Mouse (Mus musculus): ENCODE measurements around the gene Mdga1. TPM values are rescaled to one million over a fixed set of nuclear protein-coding genes. Genes with fewer than 3 reads are reported as not detected.

Mdga1 gene
- polyA plus RNA-seq (2014; fragmentation: Illumina TruSeq; extraction: RNeasy Lipid Tissue Mini Kit (QIAGEN cat#74804); ENCODE audit: low read depth, low replicate concordance) = not detected

DNA sequence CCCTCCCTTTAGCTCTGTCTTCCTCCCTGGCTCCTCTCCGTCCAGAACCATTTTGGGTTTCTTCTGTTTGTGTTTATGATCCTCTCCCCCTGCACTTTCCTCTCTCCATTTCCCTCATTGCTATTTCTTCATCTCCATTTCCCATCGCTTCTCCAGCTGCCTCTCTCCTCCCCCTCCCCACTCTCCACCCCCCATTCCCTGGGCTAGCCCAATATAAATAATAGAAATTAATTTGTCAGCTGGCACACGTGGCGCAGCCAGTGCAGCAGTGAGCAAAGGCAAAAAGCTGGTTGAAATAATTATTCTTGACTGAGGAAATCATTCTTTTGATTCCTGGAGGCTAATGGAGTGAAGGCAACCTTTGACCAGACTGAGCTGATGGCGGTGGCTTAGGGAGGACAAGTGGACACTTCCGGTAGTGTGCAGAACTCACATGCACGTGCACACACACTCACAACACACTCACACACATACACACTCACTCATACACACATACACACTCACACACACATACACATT is at the start of gene Mdga1:
Mdga1 (minus strand) TSS at position 51 of the 519 bp plus-strand sequence.

DNA sequence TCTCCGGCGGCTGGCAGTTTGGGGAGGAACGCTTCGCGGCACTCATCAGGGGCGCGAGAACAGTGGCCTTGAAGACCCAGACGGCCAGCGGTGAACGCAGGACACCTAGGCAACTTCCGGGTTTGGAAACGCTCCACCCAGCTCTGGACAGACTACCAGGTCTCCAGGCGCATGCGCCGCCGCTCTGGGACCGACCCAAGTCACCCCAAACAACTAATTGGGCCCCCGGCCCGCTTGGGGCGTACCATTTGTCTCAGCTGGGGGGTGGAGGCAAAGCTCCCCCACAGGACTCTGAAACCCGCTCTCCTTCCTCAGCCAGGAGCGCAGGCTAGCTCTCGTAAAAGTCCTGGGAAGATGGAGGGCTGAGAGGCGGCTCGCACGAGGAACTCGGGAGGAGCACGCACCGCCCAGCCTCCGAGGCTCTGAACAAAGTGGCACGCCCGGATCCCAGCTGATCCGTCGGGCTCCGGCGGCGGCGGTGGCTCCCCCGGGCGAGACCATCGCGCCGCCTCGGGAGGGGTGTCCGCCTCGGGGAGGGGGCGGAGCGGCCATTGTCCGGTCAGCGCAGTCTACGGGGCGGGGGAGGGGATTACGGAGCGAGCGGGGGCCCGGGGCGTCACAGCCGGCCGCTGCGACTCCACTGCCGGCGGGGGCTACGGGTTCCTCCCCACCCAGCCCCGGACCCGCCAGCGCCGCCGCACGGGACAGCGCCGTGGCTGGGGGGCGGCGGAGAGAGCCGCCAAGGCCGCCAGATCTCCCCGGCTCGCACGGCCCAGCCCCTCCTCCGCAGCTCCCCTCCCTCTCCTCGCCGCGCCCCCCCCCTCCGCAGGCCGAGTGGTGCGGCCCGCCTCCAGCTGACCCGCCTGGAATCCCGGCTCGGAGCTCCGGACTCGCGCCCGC is 34.6 kb upstream of the Mdga1 start, which contains the start of gene Zfand3:
Zfand3 (plus strand) TSS at position 531 of the 900 bp plus-strand sequence.

Other genes with a start within 250 kb of the Mdga1 start
- 64.4 TPM for gene Zfand3, start 34.6 kb upstream of the Mdga1 start, polyA plus RNA-seq (2014; fragmentation: Illumina TruSeq; extraction: RNeasy Lipid Tissue Mini Kit (QIAGEN cat#74804); ENCODE audit: low read depth, low replicate concordance)

Measured in kidney, adult 10 weeks (tissue).